Mouse (Mus musculus): ENCODE data around the gene Olfr624. TPM values are rescaled to one million over a fixed set of nuclear protein-coding genes. Genes with fewer than 3 reads are reported as not detected.
"Not testable (repeated sequence)": the region's sequence is repeated elsewhere in the genome, so short reads cannot be mapped to it uniquely, and the experiment has no call there.

Olfr624 gene
- not detected in 2 replicates for polyA plus RNA-seq (2012; rRNA removed)

GRCm38 (mm10) chr7:103671091-103671490, at the start of gene Olfr624:
Gene Olfr624, minus strand, starts transcription at chr7:103671191.
- DNase-seq (ENCODE audit: low read depth, low spot score), result no peak
- WGBS, result 85% methylated on average over 2 of the region's 2 CpGs

- WGBS, result 90% methylated on average over 1 of the region's 1 CpGs
- DNase-seq (ENCODE audit: low read depth, low spot score), result not testable (repeated sequence)
Observed at GRCm38 (mm10) chr7:103716398-103716797, 45.4 kb upstream of the Olfr624 start.

GRCm38 (mm10) chr7:103714371-103714770, 43.4 kb upstream of the Olfr624 start, which contains the start of gene Olfr243:
Gene Olfr243, plus strand, starts transcription at chr7:103714671.
- DNase-seq (ENCODE audit: low read depth, low spot score), result no peak

- WGBS, result 30% methylated on average over 2 of the region's 2 CpGs
- DNase-seq (ENCODE audit: low read depth, low spot score), result no peak
Observed at GRCm38 (mm10) chr7:103712024-103712423, 41.0 kb upstream of the Olfr624 start.

DNA sequence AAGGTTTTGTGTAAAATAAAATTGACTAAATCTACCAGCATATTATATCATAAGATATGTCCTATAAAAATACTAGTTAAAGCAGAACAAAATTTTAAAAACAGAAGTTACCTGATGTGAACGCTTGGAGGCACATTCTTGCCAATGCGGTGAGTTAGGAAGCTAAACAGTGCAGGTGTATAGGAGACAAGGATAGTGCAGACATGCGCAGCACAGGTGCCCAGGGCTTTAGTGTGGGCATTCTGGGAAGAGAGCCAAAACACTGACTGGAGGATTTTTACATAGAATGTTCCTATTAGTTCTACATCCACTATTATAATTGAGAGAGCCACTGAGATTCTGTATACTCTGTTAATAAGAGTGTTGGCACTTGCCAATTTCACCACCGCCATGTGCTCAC, 28.5 kb upstream of the Olfr624 start:
- DNase-seq (ENCODE audit: low read depth, low spot score), result no peak
- 86% methylated on average over 4 of the region's 4 CpGs for WGBS

- DNase-seq (ENCODE audit: low read depth, low spot score), result no peak
Observed at GRCm38 (mm10) chr7:103682420-103682819, 11.4 kb upstream of the Olfr624 start, which contains the start of gene Olfr625-ps1. Gene Olfr625-ps1, plus strand, starts transcription at chr7:103682720.

GRCm38 (mm10) chr7:103663598-103663997, 7.4 kb downstream of the Olfr624 start, which contains the start of gene Olfr623:
Gene Olfr623, minus strand, starts transcription at chr7:103663698.
- no peak for DNase-seq (ENCODE audit: low read depth, low spot score)

DNA sequence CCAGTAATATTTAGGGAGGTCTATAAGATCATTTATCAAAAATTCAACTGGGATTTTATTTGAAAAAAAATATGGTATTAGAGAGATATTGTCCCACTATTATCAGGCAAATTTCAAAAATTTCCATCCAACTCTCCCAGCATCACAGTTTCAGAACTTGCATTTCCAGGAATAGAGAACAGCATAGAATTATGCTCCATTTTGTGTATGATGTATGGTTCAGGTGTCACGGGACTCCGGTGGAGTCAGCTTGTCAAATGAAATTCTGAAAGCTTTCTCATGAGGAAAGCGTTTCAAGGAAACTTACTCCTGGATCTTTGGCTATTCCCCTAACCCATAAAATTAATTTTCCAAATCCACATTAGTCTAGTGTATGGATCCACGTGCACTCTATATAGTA, 26.9 kb downstream of the Olfr624 start:
- 29% methylated on average over 4 of the region's 4 CpGs for WGBS

GRCm38 (mm10) chr7:103642602-103643001, 28.4 kb downstream of the Olfr624 start, which contains the start of gene Olfr622:
Gene Olfr622, minus strand, starts transcription at chr7:103642702.
- DNase-seq (ENCODE audit: low read depth, low spot score), result no peak
- 79% methylated on average over 1 of the region's 1 CpGs for whole genome bisulfite sequencing

More for the DNA sequence above, 26.9 kb downstream of the Olfr624 start:
- no peak for DNase-seq (ENCODE audit: low read depth, low spot score)

DNA sequence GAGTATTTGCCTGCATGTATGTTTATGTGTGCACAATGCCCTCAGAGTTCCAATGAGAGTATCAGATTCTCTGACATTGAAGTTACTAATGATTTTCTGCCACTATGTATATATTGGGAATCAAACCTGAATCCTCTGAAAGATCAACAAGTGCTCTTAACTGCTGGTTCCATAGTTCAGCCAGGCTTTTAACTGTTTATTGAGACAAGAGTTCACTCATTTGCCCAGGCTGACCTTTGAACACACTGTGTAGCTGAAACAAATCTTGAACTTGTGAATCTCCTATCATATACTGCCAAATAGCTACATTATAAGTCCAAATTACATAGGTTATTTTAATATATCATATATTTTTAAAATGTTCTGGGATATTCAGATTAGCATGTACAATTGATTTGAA, 34.2 kb downstream of the Olfr624 start:
- no peak for DNase-seq (ENCODE audit: low read depth, low spot score)

Other genes starting within 250 kb of the Olfr624 start
- gene Olfr605, start 225.8 kb downstream of the Olfr624 start, polyA plus RNA-seq (2012; rRNA removed), result not detected in 2 replicates
- gene Olfr606, start 222.1 kb downstream of the Olfr624 start, polyA plus RNA-seq (2012; rRNA removed), result not detected in 2 replicates
- not detected in 2 replicates for gene Olfr607, start 207.0 kb downstream of the Olfr624 start, polyA plus RNA-seq (2012; rRNA removed)
- gene Olfr608, start 201.3 kb downstream of the Olfr624 start, polyA plus RNA-seq (2012; rRNA removed), result not detected in 2 replicates
- not detected in 2 replicates for gene Olfr609, start 173.1 kb downstream of the Olfr624 start, polyA plus RNA-seq (2012; rRNA removed)
- not detected in 2 replicates for gene Olfr610, start 159.1 kb downstream of the Olfr624 start, polyA plus RNA-seq (2012; rRNA removed)
- not detected in 2 replicates for gene Olfr611, start 150.3 kb downstream of the Olfr624 start, polyA plus RNA-seq (2012; rRNA removed)
- not detected in 2 replicates for gene Olfr612, start 128.5 kb downstream of the Olfr624 start, polyA plus RNA-seq (2012; rRNA removed)
- gene Olfr613, start 123.1 kb downstream of the Olfr624 start, polyA plus RNA-seq (2012; rRNA removed), result not detected in 2 replicates
- gene Olfr615, start 115.1 kb downstream of the Olfr624 start, polyA plus RNA-seq (2012; rRNA removed), result not detected in 2 replicates
- gene Olfr616, start 102.0 kb downstream of the Olfr624 start, polyA plus RNA-seq (2012; rRNA removed), result not detected in 2 replicates
- not detected in 2 replicates for gene Olfr617, start 98.1 kb downstream of the Olfr624 start, polyA plus RNA-seq (2012; rRNA removed)
- not detected in 2 replicates for gene Olfr618, start 81.1 kb downstream of the Olfr624 start, polyA plus RNA-seq (2012; rRNA removed)
- not detected in 2 replicates for gene Olfr619, start 70.6 kb downstream of the Olfr624 start, polyA plus RNA-seq (2012; rRNA removed)
- not detected in 2 replicates for gene Olfr620, start 58.7 kb downstream of the Olfr624 start, polyA plus RNA-seq (2012; rRNA removed)
- not detected in 2 replicates for gene Olfr622, start 28.5 kb downstream of the Olfr624 start, polyA plus RNA-seq (2012; rRNA removed)
- not detected in 2 replicates for gene Olfr623, start 7.5 kb downstream of the Olfr624 start, polyA plus RNA-seq (2012; rRNA removed)
- not detected in 2 replicates for gene Olfr625-ps1, start 11.5 kb upstream of the Olfr624 start, polyA plus RNA-seq (2012; rRNA removed)
- gene Olfr243, start 43.5 kb upstream of the Olfr624 start, polyA plus RNA-seq (2012; rRNA removed), result not detected in 2 replicates
- not detected in 2 replicates for gene Olfr628, start 59.2 kb upstream of the Olfr624 start, polyA plus RNA-seq (2012; rRNA removed)
- gene Olfr629, start 73.8 kb upstream of the Olfr624 start, polyA plus RNA-seq (2012; rRNA removed), result not detected in 2 replicates
- gene Olfr630, start 86.1 kb upstream of the Olfr624 start, polyA plus RNA-seq (2012; rRNA removed), result not detected in 2 replicates
- not detected in 2 replicates for gene Olfr69, start 100.4 kb upstream of the Olfr624 start, polyA plus RNA-seq (2012; rRNA removed)
- gene Olfr68, start 108.5 kb upstream of the Olfr624 start, polyA plus RNA-seq (2012; rRNA removed), result not detected in 2 replicates
- gene Olfr67, start 120.6 kb upstream of the Olfr624 start, polyA plus RNA-seq (2012; rRNA removed), result not detected in 2 replicates
- 7.5 and 9.3 TPM in 2 replicates for gene Hbb-bt, start 142.8 kb upstream of the Olfr624 start, polyA plus RNA-seq (2012; rRNA removed)
- gene Hbb-bs, start 156.9 kb upstream of the Olfr624 start, polyA plus RNA-seq (2012; rRNA removed), result 97.3 and 114 TPM in 2 replicates
- not detected in 2 replicates for gene Hbb-bh2, start 169.3 kb upstream of the Olfr624 start, polyA plus RNA-seq (2012; rRNA removed)
- gene Hbb-bh1, start 172.0 kb upstream of the Olfr624 start, polyA plus RNA-seq (2012; rRNA removed), result not detected in 2 replicates
- gene Hbb-y, start 182.0 kb upstream of the Olfr624 start, polyA plus RNA-seq (2012; rRNA removed), result not detected in 2 replicates
- gene Olfr66, start 215.1 kb upstream of the Olfr624 start, polyA plus RNA-seq (2012; rRNA removed), result not detected in 2 replicates
- not detected in 2 replicates for gene Olfr64, start 223.3 kb upstream of the Olfr624 start, polyA plus RNA-seq (2012; rRNA removed)
- not detected in 2 replicates for gene Olfr65, start 232.3 kb upstream of the Olfr624 start, polyA plus RNA-seq (2012; rRNA removed)